Mouse (Mus musculus) limb, embryonic 14.5 days (tissue): ENCODE results near the gene Gm20388. TPM values are rescaled to one million over a fixed set of nuclear protein-coding genes. Genes with fewer than 3 reads are reported as not detected.

Source experiments
- ATAC-seq: fragments of 200-750 bp; cut with Nextera tagmentation; 2 replicates; pipeline ENCODE4 v1.8.0; 2017; ENCODE audit warnings: low read depth, moderate number of reproducible peaks, moderate TSS enrichment; ENCODE audit not compliant: low FRiP score
- DNase-seq: peaks from one replicate; pipeline ENCODE4 v3.0.0-alpha.2; 2015; ENCODE audit warnings: low spot score
- H3K27ac ChIP-seq: fragments of 300-500 bp; sonication (generic); replicated peaks from 2 replicates; pipeline ENCODE4 v1.5.1; 2014; ENCODE audit warnings: low read depth, mild to moderate bottlenecking, low read length, moderate library complexity, mixed read lengths
- H3K27me3 ChIP-seq: fragments of 300-500 bp; sonication (generic); 2 replicates; pipeline ENCODE4 v1.6.1; 2014; ENCODE audit warnings: low read length, mixed read lengths; ENCODE audit not compliant: control insufficient read depth, insufficient read depth
- H3K36me3 ChIP-seq: fragments of 300-500 bp; sonication (generic); 2 replicates; pipeline ENCODE4 v1.6.1; 2014; ENCODE audit warnings: mild to moderate bottlenecking, low read length, moderate library complexity, mixed read lengths; ENCODE audit not compliant: control insufficient read depth, insufficient read depth
- H3K4me1 ChIP-seq: fragments of 300-500 bp; sonication (generic); 2 replicates; pipeline ENCODE4 v1.6.1; 2014; ENCODE audit warnings: antibody characterized with exemption, low read length, mixed read lengths; ENCODE audit not compliant: control insufficient read depth, insufficient read depth
- H3K4me2 ChIP-seq: fragments of 300-500 bp; sonication (generic); replicated peaks from 2 replicates; pipeline ENCODE4 v1.6.1; 2014; ENCODE audit warnings: low read depth, mild to moderate bottlenecking, low read length, moderate library complexity; ENCODE audit not compliant: severe bottlenecking
- H3K4me3 ChIP-seq: fragments of 300-500 bp; sonication (generic); replicated peaks from 2 replicates; pipeline ENCODE4 v1.5.1; 2014; ENCODE audit warnings: low read length
- H3K9ac ChIP-seq: fragments of 300-500 bp; sonication (generic); 2 replicates; pipeline ENCODE4 v1.6.1; 2014; ENCODE audit warnings: mild to moderate bottlenecking, low read depth, low read length, moderate library complexity; ENCODE audit not compliant: severe bottlenecking
- H3K9me3 ChIP-seq: fragments of 300-500 bp; sonication (generic); 2 replicates; pipeline ENCODE4 v1.6.1; 2016; ENCODE audit warnings: low read length; ENCODE audit not compliant: control insufficient read depth
- POLR2A ChIP-seq: fragments of 200-500 bp; IDR thresholded peaks from 2 replicates; pipeline ENCODE4 v1.8.0; 2012; ENCODE audit warnings: inconsistent platforms, mild to moderate bottlenecking, moderate library complexity, borderline replicate concordance; ENCODE audit not compliant: insufficient read depth, insufficient read length; ENCODE audit errors: extremely low read depth
- WGBS: fragments of 180-500 bp; shearing (Covaris S2); extraction: QIAGEN DNeasy Blood & Tissue Kit; methylation state at CpG from one replicate; pipeline ENCODE4 v1.1.7; 2014; 5-methylcytosine and 5-hydroxymethylcytosine counted together
- polyA plus RNA-seq, 2 experiments: library from polyadenylated mRNA; depleted of rRNA in 1 of 2; stranded (reverse) in 1 of 2; unstranded in 1 of 2; fragments of >200 nt; fragmentation: Nextera tagmentation in 1 of 2; extraction: Ambion mirVana in 1 of 2; gene quantifications; 2 replicates each; pipeline versions ENCODE4 v1.2.1 to v1.2.3; 2012 to 2014

Gm20388 gene
- polyA plus RNA-seq, 2 experiments = 1.9 to 49.9 TPM

DNA sequence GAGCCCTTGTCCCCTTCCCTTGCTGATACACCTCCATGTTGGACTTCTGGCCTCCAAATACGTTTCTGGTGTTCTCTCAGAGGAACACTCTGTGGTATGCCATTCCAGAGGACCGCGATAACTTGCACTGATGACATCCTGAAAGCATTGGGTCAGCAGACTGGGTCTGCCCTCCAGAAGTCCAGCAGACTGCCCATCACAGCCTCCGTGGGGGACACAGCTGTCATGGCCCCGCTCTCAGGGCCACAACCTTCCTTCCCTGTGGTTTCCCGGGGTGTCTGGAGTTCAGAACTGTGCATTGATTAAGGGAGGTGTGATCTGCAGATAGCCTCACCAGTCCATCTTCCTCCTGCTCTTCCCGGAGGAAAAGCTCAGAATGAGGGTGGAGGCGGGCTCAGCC lies 2551.9 kb downstream of the Gm20388 start:
- H3K36me3 ChIP-seq = peaks cover 22% of the 10 kb centered on the region
- H3K9ac ChIP-seq = no peak overlapping the region
- H3K4me1 ChIP-seq = peaks cover 13% of the 10 kb centered on the region
- H3K9me3 ChIP-seq = no peaks in the 10 kb centered on the region
- ATAC-seq (no peak), DNase-seq (no peak)
- H3K27me3 ChIP-seq = peaks cover 31% of the 10 kb centered on the region
- no peak overlapping the region for H3K4me3 ChIP-seq
- no peak overlapping the region for H3K27ac ChIP-seq
- no peak overlapping the region for H3K4me2 ChIP-seq
- TF ChIP-seq POLR2A = no peak
- WGBS = 71% methylated on average over 8 of the region's 8 CpGs

DNA sequence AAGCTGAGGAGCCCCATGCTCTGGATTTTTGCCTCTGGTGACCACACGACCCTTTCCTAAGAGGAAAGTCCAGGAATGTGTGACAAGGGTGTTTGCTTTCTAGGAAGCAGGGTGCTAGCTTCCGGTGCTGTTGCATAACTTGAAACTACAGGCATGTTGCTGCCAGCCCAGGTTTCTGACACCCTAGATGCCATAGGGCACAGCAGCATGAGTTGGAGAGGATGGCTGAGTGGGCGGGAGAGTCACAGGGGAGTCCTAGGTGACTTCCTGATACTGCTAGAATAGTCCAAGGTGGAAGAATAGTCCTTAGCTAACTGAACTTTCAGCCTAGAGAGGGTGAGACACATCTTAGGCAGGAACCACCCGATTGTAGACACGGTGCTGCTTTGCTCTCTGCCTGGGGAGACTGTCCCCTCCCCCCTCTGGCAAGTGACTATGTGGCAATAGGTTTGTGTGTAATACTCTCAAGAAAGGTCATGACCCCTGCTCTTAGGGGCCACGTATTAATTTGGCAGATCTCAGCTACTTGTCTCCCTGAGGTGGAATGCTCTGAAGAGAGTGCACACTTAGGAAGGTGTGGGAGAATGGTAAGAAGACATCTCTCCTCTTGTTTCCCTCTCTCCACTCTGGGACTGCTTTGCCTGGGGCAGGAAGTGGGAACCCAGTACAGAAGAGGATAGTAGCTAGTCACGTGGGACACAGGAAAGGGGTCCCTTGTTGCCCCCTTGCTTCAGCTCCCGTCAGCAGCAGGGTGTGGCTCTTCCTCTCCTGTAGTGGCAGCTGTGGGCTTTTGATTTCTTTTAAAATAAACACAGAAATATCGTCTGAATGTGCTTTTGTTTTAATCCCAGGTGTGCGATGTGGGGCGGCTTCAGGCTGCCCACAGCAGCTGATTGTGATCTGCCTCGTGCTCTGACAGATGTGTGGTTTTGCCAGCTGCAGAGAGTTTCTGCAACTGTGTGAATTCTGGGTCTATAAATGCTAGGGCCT lies 2553.3 kb downstream of the Gm20388 start:
- DNase-seq (no peak), ATAC-seq (no peak)
- H3K27ac ChIP-seq = no peak overlapping the region
- no peak overlapping the region for H3K4me3 ChIP-seq
- peaks cover 13% of the 10 kb centered on the region for H3K4me1 ChIP-seq
- no peaks in the 10 kb centered on the region for H3K9me3 ChIP-seq
- WGBS = 48% methylated on average over 12 of the region's 12 CpGs
- peaks cover 27% of the 10 kb centered on the region for H3K27me3 ChIP-seq
- TF ChIP-seq POLR2A = no peak
- peaks cover 35% of the 10 kb centered on the region for H3K36me3 ChIP-seq
- no peak overlapping the region for H3K4me2 ChIP-seq
- H3K9ac ChIP-seq = no peak overlapping the region

DNA sequence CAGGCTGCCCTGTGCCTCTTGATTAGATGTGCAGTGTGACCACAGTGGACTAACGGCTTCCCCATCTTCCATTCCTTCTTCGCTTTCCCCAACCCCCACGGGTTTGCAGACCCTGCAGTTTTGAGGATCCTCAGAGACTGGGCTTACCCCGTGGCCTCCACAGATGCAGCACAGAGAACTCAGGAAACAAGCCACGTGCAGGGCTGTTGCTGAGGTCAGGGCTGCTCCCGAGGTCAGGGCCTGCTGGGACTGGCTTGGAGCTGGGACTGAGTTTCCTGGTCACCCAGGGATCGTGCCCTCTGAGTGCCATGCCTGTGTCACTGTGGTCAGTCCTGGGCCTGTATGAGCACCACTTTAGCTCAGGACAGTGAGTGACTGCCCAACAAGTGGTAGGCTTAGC lies 2554.3 kb downstream of the Gm20388 start:
- peaks cover 39% of the 10 kb centered on the region for H3K36me3 ChIP-seq
- WGBS = 68% methylated on average over 7 of the region's 7 CpGs
- H3K4me2 ChIP-seq = no peak overlapping the region
- H3K4me3 ChIP-seq = no peak overlapping the region
- ATAC-seq = no peak
- TF ChIP-seq POLR2A = no peak
- H3K27ac ChIP-seq = no peak overlapping the region
- peaks cover 10% of the 10 kb centered on the region for H3K4me1 ChIP-seq
- H3K27me3 ChIP-seq = peaks cover 17% of the 10 kb centered on the region
- H3K9me3 ChIP-seq = no peaks in the 10 kb centered on the region
- DNase-seq = no peak
- H3K9ac ChIP-seq = no peak overlapping the region

DNA sequence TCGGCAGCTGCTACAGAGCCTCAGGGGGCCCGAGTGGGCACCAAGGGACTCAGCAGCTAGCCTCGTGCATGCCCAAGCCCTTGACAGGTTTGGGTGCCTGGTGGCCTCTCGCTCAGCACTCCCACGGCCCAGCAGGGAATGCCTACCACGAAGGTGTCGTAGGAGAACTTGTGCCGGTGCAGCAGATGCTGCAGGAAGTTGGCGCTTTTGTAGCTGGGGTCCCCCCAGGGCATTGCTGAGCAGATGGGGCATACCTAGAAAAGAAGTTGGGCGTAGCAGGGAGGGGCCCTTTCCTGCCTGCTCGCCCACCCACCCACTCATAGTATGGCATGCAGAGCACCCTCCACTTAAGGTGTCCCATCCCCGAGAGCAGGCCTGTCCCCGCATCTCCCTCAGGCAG lies 2557.2 kb downstream of the Gm20388 start:
- no peak overlapping the region for H3K27ac ChIP-seq
- no peaks in the 10 kb centered on the region for H3K9me3 ChIP-seq
- TF ChIP-seq POLR2A = no peak
- no peak overlapping the region for H3K4me3 ChIP-seq
- peaks cover 51% of the 10 kb centered on the region for H3K36me3 ChIP-seq
- no peaks in the 10 kb centered on the region for H3K27me3 ChIP-seq
- WGBS = 85% methylated on average over 13 of the region's 13 CpGs
- H3K4me2 ChIP-seq = no peak overlapping the region
- H3K4me1 ChIP-seq = no peaks in the 10 kb centered on the region
- ATAC-seq (no peak), DNase-seq (no peak)
- no peak overlapping the region for H3K9ac ChIP-seq

DNA sequence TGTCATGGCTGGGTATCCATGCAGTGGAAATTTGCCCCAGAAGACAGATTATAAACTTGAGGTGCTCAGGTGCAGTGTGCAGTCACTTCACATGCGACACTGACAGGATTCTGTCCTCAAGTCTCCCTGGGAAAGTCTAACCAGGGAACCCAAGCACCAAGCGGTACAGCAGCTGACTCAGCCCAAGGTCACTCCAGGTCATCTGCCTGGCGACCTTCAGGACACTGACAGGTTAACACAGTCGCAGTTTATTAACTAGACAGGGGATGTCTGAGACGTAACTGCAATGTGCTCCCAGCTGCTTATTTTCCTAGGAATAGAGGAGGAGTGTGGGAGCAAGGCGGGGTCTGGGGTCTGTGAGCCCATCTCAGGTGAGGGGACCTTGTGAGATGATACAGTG lies 2558.8 kb downstream of the Gm20388 start:
- no peak overlapping the region for H3K27ac ChIP-seq
- ATAC-seq = no peak
- WGBS = 76% methylated on average over 6 of the region's 6 CpGs
- H3K9ac ChIP-seq = no peak overlapping the region
- no peak for DNase-seq
- no peak overlapping the region for H3K4me2 ChIP-seq
- H3K36me3 ChIP-seq = peaks cover 62% of the 10 kb centered on the region
- H3K9me3 ChIP-seq = no peaks in the 10 kb centered on the region
- no peak for TF ChIP-seq POLR2A
- no peak overlapping the region for H3K4me3 ChIP-seq
- no peaks in the 10 kb centered on the region for H3K27me3 ChIP-seq
- peaks cover under 1% of the 10 kb centered on the region for H3K4me1 ChIP-seq
